Mouse (Mus musculus): ENCODE measurements around the gene Lsamp. TPM values are rescaled to one million over a fixed set of nuclear protein-coding genes. Genes with fewer than 3 reads are reported as not detected.
"Not testable (repeated sequence)": the region's sequence is repeated elsewhere in the genome, so short reads cannot be mapped to it uniquely, and the experiment has no call there.

The Lsamp gene
- polyA plus RNA-seq, 1 experiment from 2014 or later, result 2.1 TPM

GRCm38 (mm10) chr16:40567431-40567941 lies 583.3 kb downstream of the Lsamp start:
- no peaks in the 10 kb centered on the region for H3K4me1 ChIP-seq
- H3K36me3 ChIP-seq, result no peaks in the 10 kb centered on the region
- 83% methylated on average over 9 of the region's 9 CpGs for whole genome bisulfite sequencing
- no peak for DNase-seq (ENCODE audit: low spot score)
- H3K9me3 ChIP-seq (replicated peaks), result no peaks in the 10 kb centered on the region
- H3K27ac ChIP-seq, result no peak overlapping the region
- no peak overlapping the region for H3K4me3 ChIP-seq
- no peaks in the 10 kb centered on the region for H3K27me3 ChIP-seq (ENCODE audit: low read depth, poor library complexity, severe bottlenecking)

- DNase-seq (ENCODE audit: low spot score), result no peak
- H3K4me1 ChIP-seq, result no peaks in the 10 kb centered on the region
- 88% methylated on average over 12 of the region's 12 CpGs for WGBS
- no peak overlapping the region for H3K4me3 ChIP-seq
- no peaks in the 10 kb centered on the region for H3K36me3 ChIP-seq
- no peak overlapping the region for H3K27ac ChIP-seq
- no peaks in the 10 kb centered on the region for H3K27me3 ChIP-seq (ENCODE audit: low read depth, poor library complexity, severe bottlenecking)
- H3K9me3 ChIP-seq (replicated peaks), result no peaks in the 10 kb centered on the region
Measured at GRCm38 (mm10) chr16:40572085-40572745, 588.1 kb downstream of the Lsamp start.

- WGBS, result 72% methylated on average over 3 of the region's 3 CpGs
- no peaks in the 10 kb centered on the region for H3K36me3 ChIP-seq
- no peak overlapping the region for H3K27ac ChIP-seq
- no peaks in the 10 kb centered on the region for H3K9me3 ChIP-seq (replicated peaks)
- H3K4me3 ChIP-seq, result no peak overlapping the region
- H3K27me3 ChIP-seq (ENCODE audit: low read depth, poor library complexity, severe bottlenecking), result no peaks in the 10 kb centered on the region
- H3K4me1 ChIP-seq, result no peaks in the 10 kb centered on the region
- no peak for DNase-seq (ENCODE audit: low spot score)
Measured at GRCm38 (mm10) chr16:40582076-40582475, 597.9 kb downstream of the Lsamp start.

GRCm38 (mm10) chr16:40593161-40593560 lies 609.0 kb downstream of the Lsamp start:
- DNase-seq (ENCODE audit: low spot score), result no peak
- Histone ChIP-seq H3K36me3 (no peaks in the 10 kb centered on the region), H3K4me1 (no peaks in the 10 kb centered on the region), H3K27me3 (ENCODE audit: low read depth, poor library complexity, severe bottlenecking) (no peaks in the 10 kb centered on the region), H3K9me3 (replicated peaks) (no peaks in the 10 kb centered on the region), H3K27ac (no peak overlapping the region), H3K4me3 (no peak overlapping the region)
- 79% methylated on average over 6 of the region's 6 CpGs for WGBS

GRCm38 (mm10) chr16:40601431-40602387 lies 617.5 kb downstream of the Lsamp start:
- WGBS, result 63% methylated on average over 4 of the region's 4 CpGs

GRCm38 (mm10) chr16:40607509-40607908 lies 623.3 kb downstream of the Lsamp start:
- H3K9me3 ChIP-seq (replicated peaks), result no peaks in the 10 kb centered on the region
- 77% methylated on average over 3 of the region's 3 CpGs for WGBS
- H3K4me1 ChIP-seq, result no peaks in the 10 kb centered on the region
- H3K27me3 ChIP-seq (ENCODE audit: low read depth, poor library complexity, severe bottlenecking), result no peaks in the 10 kb centered on the region
- no peak overlapping the region for H3K4me3 ChIP-seq
- H3K36me3 ChIP-seq, result no peaks in the 10 kb centered on the region
- DNase-seq (ENCODE audit: low spot score), result no peak
- no peak overlapping the region for H3K27ac ChIP-seq

More at GRCm38 (mm10) chr16:40601431-40602387, 617.5 kb downstream of the Lsamp start:
- Histone ChIP-seq H3K27ac (no peak overlapping the region), H3K27me3 (ENCODE audit: low read depth, poor library complexity, severe bottlenecking) (no peaks in the 10 kb centered on the region), H3K4me3 (no peak overlapping the region), H3K9me3 (replicated peaks) (no peaks in the 10 kb centered on the region), H3K36me3 (no peaks in the 10 kb centered on the region), H3K4me1 (no peaks in the 10 kb centered on the region)
- DNase-seq (ENCODE audit: low spot score), result no peak

GRCm38 (mm10) chr16:40616697-40617096 lies 632.5 kb downstream of the Lsamp start:
- H3K36me3 ChIP-seq; H3K27me3 ChIP-seq (ENCODE audit: low read depth, poor library complexity, severe bottlenecking); H3K4me3 ChIP-seq; H3K27ac ChIP-seq; DNase-seq (ENCODE audit: low spot score); H3K9me3 ChIP-seq (replicated peaks); H3K4me1 ChIP-seq: not testable (repeated sequence)
- WGBS, result 11% methylated on average over 1 of the region's 1 CpGs

GRCm38 (mm10) chr16:40621086-40621485 lies 636.9 kb downstream of the Lsamp start:
- H3K27me3 ChIP-seq (ENCODE audit: low read depth, poor library complexity, severe bottlenecking); H3K27ac ChIP-seq; H3K4me3 ChIP-seq; H3K36me3 ChIP-seq; DNase-seq (ENCODE audit: low spot score); H3K9me3 ChIP-seq (replicated peaks); H3K4me1 ChIP-seq: not testable (repeated sequence)
- 58% methylated on average over 7 of the region's 7 CpGs for WGBS

GRCm38 (mm10) chr16:40627159-40627558 lies 643.0 kb downstream of the Lsamp start:
- Histone ChIP-seq H3K4me3 (no peak overlapping the region), H3K27ac (no peak overlapping the region), H3K9me3 (replicated peaks) (no peaks in the 10 kb centered on the region), H3K4me1 (no peaks in the 10 kb centered on the region), H3K27me3 (ENCODE audit: low read depth, poor library complexity, severe bottlenecking) (no peaks in the 10 kb centered on the region), H3K36me3 (no peaks in the 10 kb centered on the region)
- no peak for DNase-seq (ENCODE audit: low spot score)
- 92% methylated on average over 5 of the region's 5 CpGs for WGBS

- no peak overlapping the region for H3K4me3 ChIP-seq
- WGBS, result 86% methylated on average over 3 of the region's 3 CpGs
- DNase-seq (ENCODE audit: low spot score), result peak; percentile 54
- H3K9me3 ChIP-seq (replicated peaks), result no peaks in the 10 kb centered on the region
- H3K4me1 ChIP-seq, result peaks cover 10% of the 10 kb centered on the region
- no peaks in the 10 kb centered on the region for H3K36me3 ChIP-seq
- H3K27me3 ChIP-seq (ENCODE audit: low read depth, poor library complexity, severe bottlenecking), result no peaks in the 10 kb centered on the region
- no peak overlapping the region for H3K27ac ChIP-seq
Measured at GRCm38 (mm10) chr16:40639621-40640371, 655.6 kb downstream of the Lsamp start.

- H3K27ac ChIP-seq, result no peak overlapping the region
- 95% methylated on average over 5 of the region's 5 CpGs for WGBS
- no peak for DNase-seq (ENCODE audit: low spot score)
- no peaks in the 10 kb centered on the region for H3K4me1 ChIP-seq
- no peaks in the 10 kb centered on the region for H3K9me3 ChIP-seq (replicated peaks)
- no peak overlapping the region for H3K4me3 ChIP-seq
- H3K36me3 ChIP-seq, result no peaks in the 10 kb centered on the region
- H3K27me3 ChIP-seq (ENCODE audit: low read depth, poor library complexity, severe bottlenecking), result no peaks in the 10 kb centered on the region
Measured at GRCm38 (mm10) chr16:40652800-40653199, 668.6 kb downstream of the Lsamp start.

GRCm38 (mm10) chr16:40653508-40653907 lies 669.3 kb downstream of the Lsamp start:
- no peak overlapping the region for H3K27ac ChIP-seq
- 97% methylated on average over 1 of the region's 1 CpGs for WGBS
- DNase-seq (ENCODE audit: low spot score), result no peak

More at GRCm38 (mm10) chr16:40653508-40653907, 669.3 kb downstream of the Lsamp start:
- Histone ChIP-seq H3K9me3 (replicated peaks) (no peaks in the 10 kb centered on the region), H3K27me3 (ENCODE audit: low read depth, poor library complexity, severe bottlenecking) (no peaks in the 10 kb centered on the region), H3K36me3 (no peaks in the 10 kb centered on the region), H3K4me1 (no peaks in the 10 kb centered on the region), H3K4me3 (no peak overlapping the region)
